Mouse (Mus musculus) hematopoietic stem cell, adult 5-6 weeks (primary cell): ENCODE results near the gene Znhit3. TPM values are rescaled to one million over a fixed set of nuclear protein-coding genes. Genes with fewer than 3 reads are reported as not detected.

Source experiments
- ATAC-seq, 2 experiments: fragments of 125-278 bp in 1 of 2; replicated peaks in 1 of 2; 2 replicates each; pipeline ENCODE4 v1.8.0; 2016 to 2017; ENCODE audit warnings: inconsistent platforms in 2 of 2, mild to moderate bottlenecking in 2 of 2, moderate number of reproducible peaks in 2 of 2, low read depth in 1 of 2, moderate TSS enrichment in 1 of 2; ENCODE audit not compliant: low FRiP score in 2 of 2, poor library complexity in 2 of 2, severe bottlenecking in 2 of 2, insufficient read depth in 1 of 2, low TSS enrichment in 1 of 2
- total RNA-seq: library from RNA; stranded (forward); fragments of 172-1452, 232-1000 nt; gene quantifications from 2 replicates; pipeline ENCODE4 v1.2.3, GENCODE M21; 2017

Gene Znhit3
- total RNA-seq, 1 experiment from 2014 or later: 41.6 TPM

GRCm38 (mm10) chr11:84943948-84944347, 27.8 kb upstream of the Znhit3 start:
- peak; percentile 46 to 56; a peak in 3 of 4 replicates for ATAC-seq

GRCm38 (mm10) chr11:84940140-84940539, 24.0 kb upstream of the Znhit3 start:
- no peak for ATAC-seq

GRCm38 (mm10) chr11:84939508-84940053, 23.4 kb upstream of the Znhit3 start:
- no peak for ATAC-seq

GRCm38 (mm10) chr11:84932261-84932660, 16.1 kb upstream of the Znhit3 start:
- ATAC-seq: no peak

- no peak for ATAC-seq
Measured at GRCm38 (mm10) chr11:84920981-84921380, 4.8 kb upstream of the Znhit3 start.

GRCm38 (mm10) chr11:84919951-84920350, 3.8 kb upstream of the Znhit3 start:
- no peak for ATAC-seq

- ATAC-seq: peak; percentile 19 to 37; a peak in 1 of 4 replicates
Measured at GRCm38 (mm10) chr11:84919276-84919675, 3.1 kb upstream of the Znhit3 start.

GRCm38 (mm10) chr11:84918425-84918824, 2.3 kb upstream of the Znhit3 start:
- ATAC-seq: peak; percentile 60 to 61; a peak in 2 of 4 replicates

- ATAC-seq: no peak
Measured at GRCm38 (mm10) chr11:84916703-84917300, 636 bp upstream of the Znhit3 start.

- ATAC-seq: no peak
Measured at GRCm38 (mm10) chr11:84914673-84915072, 1.5 kb downstream of the Znhit3 start.

GRCm38 (mm10) chr11:84910411-84910810, 5.8 kb downstream of the Znhit3 start:
- ATAC-seq: no peak

GRCm38 (mm10) chr11:84908480-84908879, 7.7 kb downstream of the Znhit3 start:
- ATAC-seq: no peak

- ATAC-seq: no peak
Measured at GRCm38 (mm10) chr11:84907081-84907480, 9.1 kb downstream of the Znhit3 start.

- ATAC-seq: no peak
Measured at GRCm38 (mm10) chr11:84904597-84905144, 11.5 kb downstream of the Znhit3 start.

GRCm38 (mm10) chr11:84893113-84893512, 23.1 kb downstream of the Znhit3 start:
- ATAC-seq: no peak

GRCm38 (mm10) chr11:84891705-84892104, 24.5 kb downstream of the Znhit3 start:
- no peak for ATAC-seq

GRCm38 (mm10) chr11:84889492-84889891, 26.7 kb downstream of the Znhit3 start:
- ATAC-seq: no peak

GRCm38 (mm10) chr11:84888025-84888424, 28.1 kb downstream of the Znhit3 start:
- no peak for ATAC-seq
